Mouse (Mus musculus) layer of hippocampus, postnatal 14 days (tissue): Measurements from ENCODE around the gene Tmem265. TPM values are rescaled to one million over a fixed set of nuclear protein-coding genes. Genes with fewer than 3 reads are reported as not detected.
A peak's percentile ranks its signal among the peaks of the same experiment; 100 is the strongest.

ENCODE experiments used
- DNase-seq, 2 experiments: peaks; one replicate each; pipeline ENCODE4 v3.0.0; 2021 to 2022; ENCODE audit warnings: low spot score in 2 of 2, mixed read lengths in 1 of 2
- long read RNA-seq, 2 experiments: library from polyadenylated mRNA; stranded (forward); transcript quantifications; one replicate each; pipeline ENCODE4 v2.0.0; 2021
- total RNA-seq, 2 experiments: library from RNA; stranded (reverse); gene quantifications; 2 replicates each; pipeline ENCODE4 v1.2.3; 2021

Tmem265 gene
- 1 to 10 TPM in 1 of 2 experiments, under 1 TPM in 1; 0.94 to 2.2 TPM for total RNA-seq
- long read RNA-seq, experiment 1, result 0 reads
- long read RNA-seq, experiment 2, result 0 reads

DNA sequence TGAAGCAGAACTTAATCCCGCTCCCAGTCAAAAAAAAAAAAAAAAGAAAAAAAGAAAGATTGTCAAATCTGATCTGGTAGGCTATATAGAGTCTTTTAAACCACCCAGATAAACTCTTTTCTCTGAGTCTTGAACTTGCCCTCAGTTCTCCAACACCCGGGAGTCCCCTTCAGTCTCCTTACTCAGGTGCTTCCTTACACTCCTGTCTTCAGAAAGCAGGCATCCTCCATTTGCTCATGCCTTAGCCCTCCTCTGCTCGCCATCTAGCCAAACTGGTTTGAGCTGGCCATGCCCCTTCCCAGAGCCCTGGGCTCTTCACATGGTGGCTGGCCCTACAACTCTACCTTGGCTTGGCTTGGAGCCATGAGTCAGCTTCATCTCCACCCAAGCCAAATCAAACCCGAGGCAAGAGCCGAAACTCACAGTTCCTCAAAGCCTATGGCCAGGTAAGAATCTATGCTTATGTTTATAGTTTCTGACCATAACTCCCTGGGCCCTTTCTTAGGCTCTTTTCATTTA, at the start of gene Tmem265:
Gene Tmem265 (plus strand): TSS at position 51 of the 519 bp plus-strand sequence.
- DNase-seq, result no peak

GRCm38 (mm10) chr7:127511808-127512230, 49.4 kb upstream of the Tmem265 start, which contains the start of gene Srcap:
Gene Srcap, plus strand, starts transcription at chr7:127511983.
- DNase-seq, result peak; percentile 93 to 97

- DNase-seq, result peak; percentile 83 to 88
These were observed 48.8 kb upstream of the Tmem265 start for GRCm38 (mm10) chr7:127512231-127513015.

DNA sequence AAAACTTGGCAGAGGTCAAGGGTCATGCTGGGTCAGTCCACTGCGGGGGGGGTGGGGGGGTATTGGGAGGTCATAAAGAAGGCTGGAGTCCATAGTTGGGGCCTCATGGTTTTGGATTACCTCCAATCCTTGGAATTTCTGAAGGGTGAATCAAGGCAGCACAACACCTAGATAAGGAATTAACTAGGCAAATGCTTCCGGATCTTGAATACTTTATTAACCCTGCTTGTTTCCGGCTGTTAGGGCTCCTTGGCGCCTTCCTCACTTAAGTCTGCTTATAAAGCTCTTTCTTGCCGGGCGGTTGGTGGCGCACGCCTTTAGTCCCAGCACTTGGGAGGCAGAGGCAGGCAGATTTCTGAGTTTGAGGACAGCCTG, 48.2 kb upstream of the Tmem265 start:
- peak in 1 of 2 experiments; percentile 16 for DNase-seq

GRCm38 (mm10) chr7:127513781-127514180, 47.4 kb upstream of the Tmem265 start:
- no peak for DNase-seq

DNA sequence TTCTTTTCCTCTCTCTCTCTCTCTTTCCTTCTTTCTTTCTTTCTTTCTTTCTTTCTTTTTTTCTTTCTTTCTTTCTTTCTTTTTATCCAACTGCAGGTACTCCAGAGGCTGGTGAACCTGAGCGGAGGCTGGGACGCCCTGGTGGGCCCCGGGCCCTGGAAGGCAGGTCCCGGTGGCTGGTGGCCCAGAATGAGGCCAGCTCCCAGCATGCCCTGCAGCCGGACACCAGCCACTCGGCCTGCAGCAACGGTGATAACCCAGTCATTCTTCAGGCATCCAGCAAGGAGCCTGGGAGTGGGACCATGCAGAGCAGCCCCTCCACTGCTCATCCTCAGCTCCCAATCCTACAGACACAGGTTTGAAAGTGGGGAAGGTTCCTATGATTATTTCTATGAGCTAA, 45.3 kb upstream of the Tmem265 start:
- DNase-seq, result no peak

DNA sequence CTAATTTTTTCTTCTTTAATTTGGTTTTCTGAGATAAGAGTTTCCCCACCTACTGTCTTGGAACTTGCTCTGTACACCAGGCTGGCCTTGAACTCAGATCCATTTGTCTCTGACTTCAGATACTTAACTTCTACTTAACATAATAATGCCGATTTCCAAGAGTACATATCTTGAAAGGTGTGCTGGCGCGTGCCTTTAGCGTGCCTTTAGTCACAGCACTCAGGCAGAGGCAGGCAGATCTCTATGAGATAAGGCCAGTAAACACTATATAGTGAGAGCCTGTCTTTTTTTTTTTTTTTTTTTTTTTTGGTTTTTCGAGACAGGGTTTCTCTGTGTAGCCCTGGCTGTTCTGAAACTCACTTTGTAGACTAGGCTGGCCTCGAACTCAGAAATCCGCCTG, 44.8 kb upstream of the Tmem265 start:
- DNase-seq, result no peak

GRCm38 (mm10) chr7:127519284-127519683, 41.9 kb upstream of the Tmem265 start, which contains the start of gene Gm42715:
Gene Gm42715, plus strand, starts transcription at chr7:127519584.
- no peak for DNase-seq

GRCm38 (mm10) chr7:127541671-127542070, 19.5 kb upstream of the Tmem265 start:
- DNase-seq, result no peak

- DNase-seq, result peak in 1 of 2 experiments; percentile 43
These were observed 11.9 kb upstream of the Tmem265 start for GRCm38 (mm10) chr7:127549116-127549835.

DNA sequence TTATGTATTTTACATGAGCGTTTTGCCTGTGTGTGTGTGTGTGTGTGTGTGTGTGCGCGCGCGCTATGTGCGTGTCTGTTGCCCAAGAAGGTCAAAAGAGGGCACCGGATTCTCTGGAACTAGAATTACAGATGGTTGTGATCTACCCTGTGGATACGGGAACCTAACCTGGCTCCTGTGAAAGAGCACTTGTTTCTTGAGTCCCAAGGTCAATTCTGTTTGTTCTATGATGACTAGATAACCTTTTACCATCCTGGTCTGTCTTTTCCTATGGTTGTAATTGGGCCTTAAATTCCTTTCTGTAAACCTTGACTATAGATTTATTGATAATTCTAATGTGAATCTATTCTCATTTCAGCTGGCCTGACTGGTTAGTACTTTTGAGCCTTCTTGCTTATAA, 9.6 kb upstream of the Tmem265 start:
- DNase-seq, result no peak

DNA sequence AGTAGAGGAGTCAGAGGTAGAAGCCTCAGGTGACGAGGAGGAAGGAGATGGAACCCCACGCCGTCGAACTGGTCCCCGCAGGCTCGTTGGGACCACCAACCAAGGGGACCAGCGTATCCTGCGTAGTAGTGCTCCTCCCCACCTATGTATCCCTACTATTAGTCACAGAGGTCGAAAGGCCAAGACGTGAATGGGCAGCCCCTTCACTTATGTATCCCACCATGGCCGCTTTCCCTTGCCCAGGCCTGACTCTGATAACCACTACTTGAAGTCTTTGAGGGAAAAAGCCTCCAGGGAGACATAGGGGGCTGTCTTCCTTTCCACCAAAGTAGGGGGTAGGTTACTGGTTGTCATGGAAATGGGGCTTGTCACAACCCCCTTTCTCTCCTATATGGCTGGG, 610 bp upstream of the Tmem265 start:
- DNase-seq, result no peak

DNA sequence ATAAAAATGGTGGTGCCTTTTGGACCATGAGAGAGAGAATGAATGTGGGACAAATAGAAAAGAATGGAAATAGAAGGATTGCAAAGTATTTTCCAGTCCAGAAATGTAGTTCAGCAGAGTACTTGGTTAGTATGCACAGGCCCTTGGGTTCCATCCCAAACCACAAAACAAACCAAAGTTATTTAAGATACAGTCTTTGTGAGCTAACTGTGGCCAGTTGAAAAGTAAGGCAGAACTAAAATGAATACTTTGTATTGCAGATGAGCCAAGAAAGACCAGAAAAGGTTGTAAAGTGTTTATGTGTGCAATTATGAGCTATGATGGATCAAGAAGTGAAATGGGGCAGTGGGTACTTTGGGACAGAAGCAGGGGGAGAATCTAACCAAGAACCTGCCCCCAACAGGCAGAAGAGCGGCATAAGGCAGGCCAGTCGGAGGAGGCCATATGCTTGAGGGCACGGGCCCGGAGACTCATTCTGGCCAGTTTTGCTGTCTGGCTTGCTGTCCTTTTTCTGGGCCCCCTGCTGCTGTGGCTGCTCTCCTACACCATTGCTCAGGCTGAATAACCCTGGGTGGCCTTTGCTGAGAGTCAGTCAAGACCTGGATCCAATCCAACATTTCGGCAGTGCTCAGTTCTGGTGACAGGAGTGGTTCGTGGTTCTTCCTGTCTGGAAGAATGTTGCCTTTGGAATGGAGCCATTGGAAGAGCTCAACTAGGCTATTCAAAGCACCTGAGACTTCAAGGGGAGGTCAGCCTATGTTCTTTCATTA, 3.4 kb downstream of the Tmem265 start:
- no peak for DNase-seq

DNA sequence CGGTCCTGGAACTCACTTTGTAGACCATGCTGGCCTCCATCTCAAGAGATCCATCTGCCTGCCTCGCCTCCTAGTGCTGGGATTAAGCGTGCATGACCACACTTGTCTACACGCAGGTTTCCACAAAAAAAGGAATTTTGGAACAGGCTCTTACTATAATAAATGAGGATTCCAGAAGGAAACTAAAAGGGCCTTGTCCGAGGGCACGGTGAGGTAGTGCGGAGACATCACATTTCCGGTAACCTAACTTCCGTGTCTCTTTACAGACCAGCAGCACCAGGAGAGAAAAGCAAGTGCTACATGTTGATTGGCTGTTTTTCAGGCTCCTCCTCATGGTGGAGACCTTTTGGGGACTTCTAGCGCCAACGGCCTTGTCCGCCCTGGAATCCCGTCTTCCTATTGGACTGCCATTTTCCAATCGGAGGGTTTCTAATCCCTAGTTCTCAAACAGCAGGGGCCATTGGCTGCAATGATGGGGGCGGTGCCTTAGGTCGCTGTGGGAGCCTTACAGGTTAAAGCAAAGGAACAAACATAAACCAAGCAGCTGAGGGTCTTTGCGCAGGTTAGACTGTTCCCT, 11.8 kb downstream of the Tmem265 start, which contains the start of gene Phkg2:
Gene Phkg2 (plus strand): TSS at position 446 of the 577 bp plus-strand sequence.
- peak; percentile 86 to 98 for DNase-seq

DNA sequence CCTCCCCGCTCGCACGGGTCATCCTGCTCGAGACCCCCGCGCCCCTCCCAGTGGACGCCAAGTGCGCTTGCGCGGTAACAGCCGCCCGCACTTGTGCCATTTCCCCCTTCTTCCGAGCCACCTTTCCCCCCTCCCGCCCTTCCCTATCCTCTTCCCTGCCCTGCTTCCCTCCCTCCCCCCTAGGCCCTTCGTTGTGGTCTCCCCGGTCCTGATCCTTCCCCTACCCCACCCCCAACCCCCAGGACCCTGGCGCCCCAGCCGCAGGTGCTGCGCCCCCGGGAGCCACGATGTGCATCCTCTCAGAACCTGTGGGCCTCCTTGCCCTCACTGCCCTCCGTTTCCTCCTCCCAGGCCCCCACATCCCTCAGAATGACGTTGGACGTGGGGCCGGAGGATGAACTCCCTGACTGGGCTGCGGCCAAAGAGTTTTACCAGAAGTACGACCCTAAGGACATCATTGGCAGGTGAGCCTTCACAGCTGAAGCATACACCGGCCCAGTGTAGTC, 12.4 kb downstream of the Tmem265 start:
- DNase-seq, result no peak

DNA sequence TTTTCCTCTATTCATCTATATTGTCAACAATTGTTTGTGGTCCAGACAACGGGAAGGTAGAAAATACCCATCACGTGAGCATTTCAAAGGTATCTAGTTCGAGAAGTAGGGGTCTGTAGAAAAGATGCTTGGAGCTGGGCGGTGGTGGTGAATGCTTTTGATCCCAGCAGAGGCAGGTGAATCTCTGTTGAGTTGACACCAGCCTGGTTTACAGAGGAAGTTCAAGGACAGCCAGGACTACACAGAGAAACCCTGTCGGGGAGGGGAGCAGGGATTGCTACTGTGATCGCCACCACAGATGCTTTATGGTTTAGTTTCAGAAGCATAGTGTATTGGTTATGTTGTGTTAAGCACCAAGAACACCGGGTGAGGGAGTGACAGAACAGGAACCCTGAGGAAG, 12.9 kb downstream of the Tmem265 start:
- DNase-seq, result no peak

DNA sequence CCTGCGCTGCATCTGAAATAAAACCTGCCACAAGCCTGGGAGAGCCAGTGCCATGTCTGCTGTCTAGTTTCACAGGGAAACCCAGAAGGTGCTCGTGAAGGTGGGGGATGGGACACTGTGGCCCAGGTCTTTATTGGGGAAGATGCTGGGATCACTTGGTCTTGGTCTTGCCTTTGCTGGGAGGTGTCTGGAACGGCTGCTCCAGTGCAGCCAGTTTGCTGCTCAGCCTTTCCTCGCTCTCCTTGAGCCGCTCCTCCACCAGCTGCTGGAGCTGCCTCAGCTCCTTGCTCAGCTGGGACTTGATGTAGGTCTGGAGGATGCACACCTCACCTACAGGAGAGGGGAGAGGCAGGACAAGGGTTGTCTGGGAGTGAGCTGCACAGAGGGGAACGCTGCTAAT, 22.1 kb downstream of the Tmem265 start:
- no peak for DNase-seq

- no peak for DNase-seq
These were observed 23.8 kb downstream of the Tmem265 start for GRCm38 (mm10) chr7:127585031-127585430.

- DNase-seq, result no peak
These were observed 25.0 kb downstream of the Tmem265 start for GRCm38 (mm10) chr7:127586149-127586548.

GRCm38 (mm10) chr7:127587196-127587595, 26.0 kb downstream of the Tmem265 start:
- DNase-seq, result no peak
